Mouse (Mus musculus) small intestine, adult 2 months (tissue): ENCODE measurements around the gene Gm17606.

Source experiments
- CTCF ChIP-seq: fragments of 200-500 bp; IDR thresholded peaks from 2 replicates; pipeline ENCODE4 v1.5.1; 2012; ENCODE audit warnings: low read depth, mild to moderate bottlenecking, control low read depth, inconsistent platforms, low read length, moderate library complexity, mixed read lengths; ENCODE audit not compliant: insufficient replicate concordance, insufficient read length; ENCODE audit errors: extremely low read depth
- POLR2A ChIP-seq: fragments of 200-500 bp; IDR thresholded peaks from 2 replicates; pipeline ENCODE4 v1.6.1; 2012; ENCODE audit warnings: low read depth, mild to moderate bottlenecking, control low read depth, inconsistent platforms, low read length, moderate library complexity

DNA sequence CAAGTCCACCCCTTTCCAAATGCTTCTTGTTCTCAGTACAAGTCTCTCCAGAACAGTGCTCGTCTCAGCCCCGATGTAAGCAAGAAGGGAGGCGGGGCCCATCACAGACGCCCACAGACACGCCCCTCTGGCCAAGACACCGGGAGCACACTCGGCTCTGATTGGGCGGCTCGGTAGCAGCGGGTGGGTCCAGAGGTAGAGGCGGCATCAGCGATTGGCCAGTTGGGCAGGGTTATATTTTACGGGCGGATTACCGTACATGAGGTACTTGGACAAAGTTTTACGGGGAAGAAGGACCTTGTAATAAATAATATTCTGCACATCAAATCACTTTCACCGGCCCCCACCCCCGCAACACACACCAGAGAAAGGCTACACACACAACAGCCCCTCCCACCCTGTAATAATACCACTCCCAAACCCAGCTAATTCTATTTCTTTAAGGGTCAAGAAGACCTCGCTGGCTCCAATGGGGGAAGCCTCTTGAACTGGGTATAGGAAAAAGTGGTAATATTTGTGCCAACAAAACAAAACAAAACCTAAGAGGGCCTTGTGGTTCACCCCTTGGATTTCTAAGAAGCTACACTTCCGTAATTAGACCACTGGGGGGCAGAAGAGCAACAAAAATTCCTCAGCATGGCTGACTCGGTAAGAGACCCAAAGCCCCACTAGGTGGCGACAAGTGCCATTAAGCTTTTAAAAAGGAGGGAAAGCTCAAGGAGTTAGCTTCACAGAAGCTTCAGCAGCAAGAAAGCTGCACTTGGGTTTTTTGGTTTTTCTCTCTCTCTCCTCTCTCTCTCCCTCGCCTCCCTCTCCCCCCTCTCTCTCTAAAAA lies 10.1 kb downstream of the Gm17606 start:
- peak; percentile 91; the same call in 1 of the 2 replicates for TF ChIP-seq CTCF
- TF ChIP-seq POLR2A, result no peak
